20 mouse cellular contexts compared by ENCODE assay signal in the genomic region with DNA sequence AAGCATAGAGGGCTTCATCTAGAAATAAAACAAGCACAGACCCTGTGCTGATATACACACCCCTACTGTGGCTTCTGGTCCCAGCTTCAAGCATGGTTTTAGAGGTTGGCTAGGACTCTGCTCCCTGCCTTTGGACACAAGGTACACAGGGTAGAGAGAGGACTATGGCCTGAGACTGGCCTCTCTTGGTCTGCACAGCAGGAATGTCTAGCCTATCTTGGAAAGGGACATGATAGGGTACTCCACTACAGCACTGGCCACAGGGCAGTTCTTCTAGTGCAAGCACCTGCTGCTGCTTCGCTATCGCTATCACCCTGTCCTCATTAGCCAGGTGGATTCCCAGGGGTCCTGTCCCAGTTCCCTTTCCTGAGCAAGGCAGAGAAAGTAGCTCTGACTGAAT. TPM values are rescaled to one million over a fixed set of nuclear protein-coding genes. Genes with fewer than 3 reads are reported as not detected.
A peak's percentile ranks its signal among the peaks of the same experiment; 100 is the strongest.
DNase-seq lines count a peak whose midpoint lies in the region; ATAC-seq and TF ChIP-seq lines count a peak whose summit lies in the region.
"Had no signal": no experiment of that assay in that cellular context is flagged by ENCODE, and none has a peak within 500 bp of the region (broad histone marks: within the 10 kb centered on the region; RNA-seq: fewer than 3 reads in every experiment).

No protein-coding gene starts in this region.

- H3K27ac ChIP-seq in hindbrain, postnatal 0 days, result no peak overlapping the region
- H3K27ac ChIP-seq in hindbrain, embryonic 13.5 days, result no peak overlapping the region
- no peak overlapping the region for H3K27ac ChIP-seq in liver, embryonic 13.5 days
- H3K27ac ChIP-seq in liver, embryonic 12.5 days, result no peak overlapping the region
- H3K27ac ChIP-seq: limb, embryonic 15.5 days had no signal

- TF ChIP-seq CTCF in hindbrain, postnatal 0 days (IDR thresholded peaks at IDR 0.05; ENCODE audit: low read depth), result no peak

- no peaks in the 10 kb centered on the region for H3K36me3 ChIP-seq in hindbrain, postnatal 0 days (ENCODE audit: insufficient read depth, low read length)
- peaks cover 3% of the 10 kb centered on the region; the same call in 1 of the 2 replicates for H3K36me3 ChIP-seq in hindbrain, embryonic 13.5 days
- no peaks in the 10 kb centered on the region; the same call in 1 of the 2 replicates for H3K36me3 ChIP-seq in liver, embryonic 13.5 days
- H3K36me3 ChIP-seq in liver, embryonic 12.5 days, result peaks cover 7% of the 10 kb centered on the region

- H3K9me3 ChIP-seq in hindbrain, postnatal 0 days (ENCODE audit: low read length), result no peaks in the 10 kb centered on the region
- no peaks in the 10 kb centered on the region for H3K9me3 ChIP-seq in hindbrain, embryonic 13.5 days
- H3K9me3 ChIP-seq in liver, embryonic 13.5 days (replicated peaks), result no peaks in the 10 kb centered on the region
- no peaks in the 10 kb centered on the region for H3K9me3 ChIP-seq in liver, embryonic 12.5 days (replicated peaks)
- H3K9me3 ChIP-seq: heart, embryonic 12.5 days; limb, embryonic 15.5 days had no signal

- WGBS in hindbrain, postnatal 0 days, result 88% methylated on average over 2 of the region's 2 CpGs
- 94% methylated on average over 2 of the region's 2 CpGs for WGBS in hindbrain, embryonic 13.5 days
- 94% methylated on average over 2 of the region's 2 CpGs for WGBS in liver, embryonic 13.5 days (ENCODE audit: insufficient replicate concordance)
- 82% methylated on average over 2 of the region's 2 CpGs for WGBS in liver, embryonic 12.5 days (ENCODE audit: insufficient replicate concordance)

- no peaks in the 10 kb centered on the region for H3K27me3 ChIP-seq in hindbrain, postnatal 0 days (ENCODE audit: insufficient read depth, low read length)
- no peaks in the 10 kb centered on the region for H3K27me3 ChIP-seq in hindbrain, embryonic 13.5 days
- no peaks in the 10 kb centered on the region for H3K27me3 ChIP-seq in liver, embryonic 13.5 days
- no peaks in the 10 kb centered on the region for H3K27me3 ChIP-seq in liver, embryonic 12.5 days (replicated peaks)
- H3K27me3 ChIP-seq: heart, embryonic 12.5 days; limb, embryonic 15.5 days had no signal

- ATAC-seq in hindbrain, postnatal 0 days, result no peak
- ATAC-seq in hindbrain, embryonic 13.5 days (ENCODE audit: low FRiP score), result no peak
- peak; percentile 59 for ATAC-seq in liver, embryonic 13.5 days (ENCODE audit: low read depth)
- ATAC-seq in liver, embryonic 12.5 days, result no peak
- ATAC-seq in granulocyte monocyte progenitor cell, adult 5-6 weeks (replicated peaks; ENCODE audit: poor library complexity, severe bottlenecking), result peak; percentile 4; the same call in 1 of the 2 replicates
- 0 out of 2 replicates have a peak, but pooled peaks have one; percentile 13 for ATAC-seq in megakaryocyte progenitor cell, adult 5-6 weeks (replicated peaks; ENCODE audit: poor library complexity)
- ATAC-seq: forebrain, embryonic 14.5 days had no signal

- peak; percentile 18 for DNase-seq in hindbrain, postnatal 0 days (ENCODE audit: low spot score)
- no peak for DNase-seq in liver, embryonic 13.5 days
- no peak for DNase-seq in urinary bladder, postnatal 25 days (ENCODE audit: low spot score)
- no peak for DNase-seq in adrenal gland, adult 8-10 months
- DNase-seq: adrenal gland, postnatal 36 days; cerebellum, adult 8-10 months; gastrocnemius, postnatal 25 days; heart, postnatal 36 days; lung, postnatal 10 days; thymus, adult 18-20 months had no signal

- H3K4me3 ChIP-seq in hindbrain, postnatal 0 days (ENCODE audit: low read length), result no peak overlapping the region
- H3K4me3 ChIP-seq in hindbrain, embryonic 13.5 days, result no peak overlapping the region
- no peak overlapping the region for H3K4me3 ChIP-seq in liver, embryonic 13.5 days (replicated peaks)
- no peak overlapping the region for H3K4me3 ChIP-seq in liver, embryonic 12.5 days
- H3K4me3 ChIP-seq: erythroblast, embryonic 14.5 days; heart, embryonic 12.5 days; limb, embryonic 15.5 days had no signal

- peaks cover 6% of the 10 kb centered on the region; the same call in 1 of the 2 replicates for H3K4me1 ChIP-seq in hindbrain, postnatal 0 days (ENCODE audit: insufficient read depth, low read length)
- H3K4me1 ChIP-seq in hindbrain, embryonic 13.5 days (replicated peaks), result peaks cover 11% of the 10 kb centered on the region
- H3K4me1 ChIP-seq in liver, embryonic 13.5 days (replicated peaks), result peaks cover 29% of the 10 kb centered on the region
- peaks cover 35% of the 10 kb centered on the region for H3K4me1 ChIP-seq in liver, embryonic 12.5 days

- no peak overlapping the region for H3K4me2 ChIP-seq in hindbrain, postnatal 0 days (ENCODE audit: low read depth, low read length)
- H3K4me2 ChIP-seq in hindbrain, embryonic 13.5 days, result no peak overlapping the region
- H3K4me2 ChIP-seq in liver, embryonic 13.5 days, result no peak overlapping the region
- H3K4me2 ChIP-seq in liver, embryonic 12.5 days, result no peak overlapping the region
- H3K4me2 ChIP-seq: heart, embryonic 12.5 days; limb, embryonic 15.5 days had no signal

- H3K9ac ChIP-seq in hindbrain, postnatal 0 days (replicated peaks; ENCODE audit: low read length), result no peak overlapping the region
- H3K9ac ChIP-seq in hindbrain, embryonic 13.5 days, result no peak overlapping the region
- no peak overlapping the region for H3K9ac ChIP-seq in liver, embryonic 13.5 days
- no peak overlapping the region for H3K9ac ChIP-seq in liver, embryonic 12.5 days
- H3K9ac ChIP-seq: heart, embryonic 12.5 days; limb, embryonic 15.5 days had no signal

RNA-seq across cellular contexts. Expression of gene Creb3l4, which starts 2.1 kb away (rescaled TPM):
- 0.21 and 0.83 TPM in 2 replicates for total RNA-seq in hindbrain, postnatal 0 days (2014; rRNA removed)
- 1.2 and 1.4 TPM in 2 replicates for polyA plus RNA-seq in hindbrain, postnatal 0 days (2015; fragmentation: Nextera tagmentation; extraction: Ambion mirVana)
- 3.0 TPM in 2 replicates for polyA plus RNA-seq in hindbrain, embryonic 13.5 days (2015; fragmentation: Nextera tagmentation; extraction: Ambion mirVana)
- 0.36 and 0.41 TPM in 2 replicates for polyA plus RNA-seq in liver, embryonic 13.5 days (2015; fragmentation: Nextera tagmentation; extraction: Ambion mirVana)
- 0.56 and 0.66 TPM in 2 replicates for polyA plus RNA-seq in liver, embryonic 12.5 days (2016; fragmentation: Nextera tagmentation; extraction: Ambion mirVana)
- not detected in 2 replicates for total RNA-seq in granulocyte monocyte progenitor cell, adult 5-6 weeks (2014; fragmentation: Nextera tagmentation)
- not detected in 2 replicates for total RNA-seq in granulocyte monocyte progenitor cell, adult 5-6 weeks (2017)
- total RNA-seq in megakaryocyte progenitor cell, adult 5-6 weeks (2015), result 0.39 TPM in 1 of 2 replicates, not detected in the other
- not detected in 2 replicates for total RNA-seq in megakaryocyte progenitor cell, adult 5-6 weeks (2017)
- total RNA-seq in adrenal gland, adult 8-10 months (2022), result 1 to 10 TPM in 1 of 4 experiments, under 1 TPM in 3; 0.35 to 1.3 (median 0.63) TPM
- total RNA-seq: common myeloid progenitor, adult 5-6 weeks; heart, postnatal 36 days; megakaryocyte-erythroid progenitor cell, adult 5-6 weeks had no signal
- polyA plus RNA-seq: erythroblast, embryonic 14.5 days had no signal

RNA-seq across cellular contexts. Expression of gene Slc39a1, which starts 6.7 kb away (rescaled TPM):
- 97.8 and 105 TPM in 2 replicates for total RNA-seq in hindbrain, postnatal 0 days (2014; rRNA removed)
- polyA plus RNA-seq in hindbrain, postnatal 0 days (2015; fragmentation: Nextera tagmentation; extraction: Ambion mirVana), result 70.1 and 72.0 TPM in 2 replicates
- 52.7 and 54.9 TPM in 2 replicates for polyA plus RNA-seq in hindbrain, embryonic 13.5 days (2015; fragmentation: Nextera tagmentation; extraction: Ambion mirVana)
- 31.6 and 34.1 TPM in 2 replicates for polyA plus RNA-seq in liver, embryonic 13.5 days (2015; fragmentation: Nextera tagmentation; extraction: Ambion mirVana)
- 30.7 and 33.1 TPM in 2 replicates for polyA plus RNA-seq in liver, embryonic 12.5 days (2016; fragmentation: Nextera tagmentation; extraction: Ambion mirVana)
- total RNA-seq in granulocyte monocyte progenitor cell, adult 5-6 weeks (2014; fragmentation: Nextera tagmentation), result 26.6 and 35.3 TPM in 2 replicates
- 36.4 and 36.6 TPM in 2 replicates for total RNA-seq in granulocyte monocyte progenitor cell, adult 5-6 weeks (2017)
- total RNA-seq in megakaryocyte progenitor cell, adult 5-6 weeks (2015), result 15.6 and 19.5 TPM in 2 replicates
- total RNA-seq in megakaryocyte progenitor cell, adult 5-6 weeks (2017), result 31.4 and 41.2 TPM in 2 replicates
- 100 to 1,000 TPM; 129 to 172 (median 151) TPM for total RNA-seq in adrenal gland, adult 8-10 months (2022)

RNA-seq across cellular contexts. Expression of gene Jtb, which starts 9.9 kb away (rescaled TPM):
- 52.5 and 75.6 TPM in 2 replicates for total RNA-seq in hindbrain, postnatal 0 days (2014; rRNA removed)
- 115 and 124 TPM in 2 replicates for polyA plus RNA-seq in hindbrain, postnatal 0 days (2015; fragmentation: Nextera tagmentation; extraction: Ambion mirVana)
- 87.8 and 96.1 TPM in 2 replicates for polyA plus RNA-seq in hindbrain, embryonic 13.5 days (2015; fragmentation: Nextera tagmentation; extraction: Ambion mirVana)
- 59.5 and 61.1 TPM in 2 replicates for polyA plus RNA-seq in liver, embryonic 13.5 days (2015; fragmentation: Nextera tagmentation; extraction: Ambion mirVana)
- polyA plus RNA-seq in liver, embryonic 12.5 days (2016; fragmentation: Nextera tagmentation; extraction: Ambion mirVana), result 64.9 and 66.4 TPM in 2 replicates
- 85.8 and 89.8 TPM in 2 replicates for total RNA-seq in granulocyte monocyte progenitor cell, adult 5-6 weeks (2014; fragmentation: Nextera tagmentation)
- total RNA-seq in granulocyte monocyte progenitor cell, adult 5-6 weeks (2017), result 44.6 and 55.5 TPM in 2 replicates
- 91.6 and 102 TPM in 2 replicates for total RNA-seq in megakaryocyte progenitor cell, adult 5-6 weeks (2015)
- total RNA-seq in megakaryocyte progenitor cell, adult 5-6 weeks (2017), result 43.1 and 48.6 TPM in 2 replicates
- total RNA-seq in adrenal gland, adult 8-10 months (2022), result 10 to 100 TPM; 64.2 to 76.1 (median 70.4) TPM

RNA-seq across cellular contexts. Expression of gene Crtc2, which starts 12.7 kb away (rescaled TPM):
- total RNA-seq in hindbrain, postnatal 0 days (2014; rRNA removed), result 12.7 and 27.0 TPM in 2 replicates
- polyA plus RNA-seq in hindbrain, postnatal 0 days (2015; fragmentation: Nextera tagmentation; extraction: Ambion mirVana), result 15.4 and 17.0 TPM in 2 replicates
- 18.8 and 19.8 TPM in 2 replicates for polyA plus RNA-seq in hindbrain, embryonic 13.5 days (2015; fragmentation: Nextera tagmentation; extraction: Ambion mirVana)
- 4.2 and 7.6 TPM in 2 replicates for polyA plus RNA-seq in liver, embryonic 13.5 days (2015; fragmentation: Nextera tagmentation; extraction: Ambion mirVana)
- 8.2 and 9.4 TPM in 2 replicates for polyA plus RNA-seq in liver, embryonic 12.5 days (2016; fragmentation: Nextera tagmentation; extraction: Ambion mirVana)
- total RNA-seq in granulocyte monocyte progenitor cell, adult 5-6 weeks (2014; fragmentation: Nextera tagmentation), result 48.1 and 49.5 TPM in 2 replicates
- total RNA-seq in granulocyte monocyte progenitor cell, adult 5-6 weeks (2017), result 10.1 and 11.4 TPM in 2 replicates
- total RNA-seq in megakaryocyte progenitor cell, adult 5-6 weeks (2015), result 30.9 and 32.5 TPM in 2 replicates
- total RNA-seq in megakaryocyte progenitor cell, adult 5-6 weeks (2017), result 10.2 and 18.2 TPM in 2 replicates
- total RNA-seq in adrenal gland, adult 8-10 months (2022), result 10 to 100 TPM; 43.5 to 73.2 (median 63.9) TPM

RNA-seq across cellular contexts. Expression of gene Dennd4b, which starts 23.7 kb away (rescaled TPM):
- 38.8 and 48.4 TPM in 2 replicates for total RNA-seq in hindbrain, postnatal 0 days (2014; rRNA removed)
- 5.4 and 5.9 TPM in 2 replicates for polyA plus RNA-seq in hindbrain, postnatal 0 days (2015; fragmentation: Nextera tagmentation; extraction: Ambion mirVana)
- 4.6 and 5.7 TPM in 2 replicates for polyA plus RNA-seq in hindbrain, embryonic 13.5 days (2015; fragmentation: Nextera tagmentation; extraction: Ambion mirVana)
- polyA plus RNA-seq in liver, embryonic 13.5 days (2015; fragmentation: Nextera tagmentation; extraction: Ambion mirVana), result 1.6 and 2.0 TPM in 2 replicates
- 3.0 and 3.4 TPM in 2 replicates for polyA plus RNA-seq in liver, embryonic 12.5 days (2016; fragmentation: Nextera tagmentation; extraction: Ambion mirVana)
- total RNA-seq in granulocyte monocyte progenitor cell, adult 5-6 weeks (2014; fragmentation: Nextera tagmentation), result 28.1 and 37.5 TPM in 2 replicates
- total RNA-seq in granulocyte monocyte progenitor cell, adult 5-6 weeks (2017), result 13.6 and 16.5 TPM in 2 replicates
- 16.5 and 21.9 TPM in 2 replicates for total RNA-seq in megakaryocyte progenitor cell, adult 5-6 weeks (2015)
- 8.9 and 10.4 TPM in 2 replicates for total RNA-seq in megakaryocyte progenitor cell, adult 5-6 weeks (2017)
- total RNA-seq in adrenal gland, adult 8-10 months (2022), result 10 to 100 TPM in 3 of 4 experiments, 1 to 10 TPM in 1; 9.2 to 14.5 (median 12.8) TPM

Comparison
In these comparisons a context has a peak if more than half of its experiments do, and no peak if none do; other contexts are left out.
1. ATAC-seq: peak in liver, embryonic 13.5 days (single experiment), granulocyte monocyte progenitor cell, adult 5-6 weeks (single experiment) and megakaryocyte progenitor cell, adult 5-6 weeks (single experiment); none in hindbrain, postnatal 0 days (single experiment), hindbrain, embryonic 13.5 days (single experiment) and liver, embryonic 12.5 days (single experiment).